9 mouse cellular contexts compared by ENCODE assay signal in genomic region chr8:87836866-87837265, GRCm38 (mm10).
DNase-seq lines count a peak whose midpoint lies in the region; ATAC-seq lines count a peak whose summit lies in the region.
"Had no signal": no experiment of that assay in that cellular context is flagged by ENCODE, and none has a peak within 500 bp of the region (broad histone marks: within the 10 kb centered on the region; RNA-seq: fewer than 3 reads in every experiment).

No protein-coding gene starts in this region.

- H3K4me1 ChIP-seq in hindbrain, embryonic 13.5 days (replicated peaks): peaks cover 77% of the 10 kb centered on the region
- peaks cover 71% of the 10 kb centered on the region for H3K4me1 ChIP-seq in midbrain, embryonic 11.5 days (ENCODE audit: control insufficient read depth, insufficient read depth, low read length)

- H3K36me3 ChIP-seq in hindbrain, embryonic 13.5 days: 0 out of 2 replicates have a peak, but pooled peaks cover 2% of the 10 kb centered on the region
- H3K36me3 ChIP-seq in midbrain, embryonic 11.5 days (ENCODE audit: control insufficient read depth, insufficient read depth, low read length): no peaks in the 10 kb centered on the region

- peak overlapping the region; percentile 88 for H3K27ac ChIP-seq in hindbrain, embryonic 13.5 days
- peak overlapping the region; percentile 90 for H3K27ac ChIP-seq in midbrain, embryonic 11.5 days (ENCODE audit: low read depth, low read length)

- no peaks in the 10 kb centered on the region for H3K9me3 ChIP-seq in hindbrain, embryonic 13.5 days
- no peaks in the 10 kb centered on the region for H3K9me3 ChIP-seq in midbrain, embryonic 11.5 days (ENCODE audit: control insufficient read depth, low read length)

- H3K4me3 ChIP-seq in hindbrain, embryonic 13.5 days: no peak overlapping the region
- no peak overlapping the region; the same call in 1 of the 2 replicates for H3K4me3 ChIP-seq in midbrain, embryonic 11.5 days (ENCODE audit: low read depth, low read length)

- peak; percentile 85 for ATAC-seq in hindbrain, embryonic 13.5 days (ENCODE audit: low FRiP score)
- peak; percentile 87 for ATAC-seq in midbrain, embryonic 11.5 days (ENCODE audit: low FRiP score)

- 2% methylated on average over 16 of the region's 16 CpGs for WGBS in hindbrain, embryonic 13.5 days
- WGBS in midbrain, embryonic 11.5 days: 2% methylated on average over 16 of the region's 16 CpGs

- H3K9ac ChIP-seq in hindbrain, embryonic 13.5 days: peak overlapping the region; percentile 57
- H3K9ac ChIP-seq in midbrain, embryonic 11.5 days (ENCODE audit: low read length): peak overlapping the region; percentile 42; the same call in 1 of the 2 replicates

- peak; percentile 54 for DNase-seq in layer of hippocampus, adult 11-12 months (ENCODE audit: low spot score)
- DNase-seq in layer of hippocampus, adult 9-10 months (ENCODE audit: low spot score): no peak
- DNase-seq in frontal cortex, postnatal 36 days (ENCODE audit: low spot score in 2 of 2): peak; percentile 71 to 81
- peak; percentile 46 for DNase-seq in left cerebral cortex, adult 11 months (ENCODE audit: low spot score)
- peak; percentile 96 for DNase-seq in midbrain, embryonic 11.5 days (ENCODE audit: low spot score, missing footprints)
- DNase-seq in skeletal muscle tissue, adult 2 months (ENCODE audit: low read depth, low spot score): peak; percentile 51
- no peak for DNase-seq in B cell, adult 2 months

- H3K4me2 ChIP-seq in hindbrain, embryonic 13.5 days: peak overlapping the region; percentile 32
- H3K4me2 ChIP-seq in midbrain, embryonic 11.5 days: peak overlapping the region; percentile 34

- no peaks in the 10 kb centered on the region for H3K27me3 ChIP-seq in hindbrain, embryonic 13.5 days
- no peaks in the 10 kb centered on the region for H3K27me3 ChIP-seq in midbrain, embryonic 11.5 days (ENCODE audit: control insufficient read depth, insufficient read depth, low read length)
- H3K27me3 ChIP-seq: CH12.LX had no signal

Comparison
In these comparisons a context has a peak if more than half of its experiments do, and no peak if none do; other contexts are left out.
1. DNase-seq: peak in layer of hippocampus, adult 11-12 months (single experiment), frontal cortex, postnatal 36 days (2 of 2), left cerebral cortex, adult 11 months (single experiment), midbrain, embryonic 11.5 days (single experiment) and skeletal muscle tissue, adult 2 months (single experiment); none in layer of hippocampus, adult 9-10 months (single experiment) and B cell, adult 2 months (0 of 2).